Mouse (Mus musculus): ENCODE measurements around the gene Snx29.
"Not testable (repeated sequence)": the region's sequence is repeated elsewhere in the genome, so short reads cannot be mapped to it uniquely, and the experiment has no call there.

Gene Snx29

DNA sequence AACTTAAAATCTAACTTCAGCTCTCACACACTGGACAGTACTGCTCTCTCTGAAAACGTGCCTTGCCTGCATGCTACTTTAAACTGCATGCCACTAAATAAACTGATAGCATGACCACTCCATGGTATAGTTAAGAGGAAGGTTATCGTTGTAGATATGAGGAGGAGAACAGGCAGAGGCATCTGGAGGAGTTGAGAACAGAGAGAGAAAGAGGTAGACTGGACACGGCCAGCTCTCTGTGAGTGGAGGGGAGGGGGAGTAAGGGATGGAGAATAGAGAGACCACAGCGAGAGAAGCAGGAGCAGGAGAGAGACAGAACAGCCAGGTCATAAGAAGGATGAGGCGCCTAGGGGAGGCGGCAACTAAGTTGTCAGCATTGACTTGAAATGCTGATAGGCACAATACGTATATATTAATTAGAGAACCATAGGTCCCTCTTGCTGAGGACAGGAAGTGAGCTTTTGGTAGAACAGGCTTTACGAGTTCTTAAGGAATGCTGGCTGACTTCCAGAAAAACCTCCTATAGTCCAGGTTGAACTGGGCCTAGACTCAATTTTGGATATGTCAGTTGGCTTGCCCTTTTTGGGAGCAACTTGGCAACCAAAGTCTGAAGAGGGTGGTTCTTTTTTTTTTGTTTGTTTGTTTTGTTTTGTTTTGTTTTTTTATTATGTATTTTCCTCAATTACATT is 85.4 kb downstream of the Snx29 start:
- DNase-seq (ENCODE audit: low read depth, low spot score), result no peak

- DNase-seq (ENCODE audit: low read depth, low spot score), result no peak
Measured at GRCm38 (mm10) chr16:11408726-11409125, 86.0 kb downstream of the Snx29 start.

GRCm38 (mm10) chr16:11414631-11415030 is 91.9 kb downstream of the Snx29 start:
- no peak for DNase-seq (ENCODE audit: low read depth, low spot score)

DNA sequence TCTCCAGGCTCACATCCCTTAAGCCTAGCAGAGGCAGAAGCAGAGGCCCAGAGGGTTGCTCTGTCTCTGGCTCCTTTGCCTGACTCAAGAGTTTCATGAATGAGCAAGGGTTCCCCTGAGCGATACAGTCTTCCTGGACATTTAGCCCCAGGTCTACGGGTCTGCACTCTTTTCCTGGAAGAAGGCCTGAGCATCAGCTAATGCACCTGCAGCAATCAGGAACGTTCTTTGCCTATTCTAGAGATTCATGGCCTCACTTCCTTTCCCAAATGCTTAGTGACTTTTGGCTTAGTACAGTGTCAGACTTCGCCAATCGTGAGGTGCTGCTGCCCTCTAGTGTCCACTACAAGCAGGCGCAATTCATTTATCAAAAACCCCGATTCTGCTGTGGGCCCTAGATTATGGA is 95.5 kb downstream of the Snx29 start:
- no peak for DNase-seq (ENCODE audit: low read depth, low spot score)

GRCm38 (mm10) chr16:11420311-11421080 is 97.8 kb downstream of the Snx29 start:
- no peak for DNase-seq (ENCODE audit: low read depth, low spot score)

DNA sequence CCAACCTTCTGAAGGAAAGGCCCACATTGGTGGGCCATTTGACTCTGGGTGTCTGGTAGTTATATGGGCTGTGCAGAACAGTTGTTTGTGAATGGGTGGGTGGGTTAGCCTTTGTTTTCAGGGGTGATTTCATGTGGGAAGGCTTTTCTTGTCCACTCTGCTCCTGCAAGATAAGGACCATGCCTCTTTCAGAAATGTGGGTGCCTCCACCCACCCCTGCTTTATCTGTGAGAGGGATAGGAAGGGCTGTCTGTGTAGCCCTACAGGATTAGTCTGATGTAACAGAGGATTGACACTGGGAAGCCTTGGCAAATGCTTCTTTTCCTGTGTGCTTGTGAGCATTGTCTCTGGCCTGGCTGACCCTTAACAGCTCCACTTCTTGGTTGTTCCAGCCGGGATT is 99.5 kb downstream of the Snx29 start:
- no peak for DNase-seq (ENCODE audit: low read depth, low spot score)

DNA sequence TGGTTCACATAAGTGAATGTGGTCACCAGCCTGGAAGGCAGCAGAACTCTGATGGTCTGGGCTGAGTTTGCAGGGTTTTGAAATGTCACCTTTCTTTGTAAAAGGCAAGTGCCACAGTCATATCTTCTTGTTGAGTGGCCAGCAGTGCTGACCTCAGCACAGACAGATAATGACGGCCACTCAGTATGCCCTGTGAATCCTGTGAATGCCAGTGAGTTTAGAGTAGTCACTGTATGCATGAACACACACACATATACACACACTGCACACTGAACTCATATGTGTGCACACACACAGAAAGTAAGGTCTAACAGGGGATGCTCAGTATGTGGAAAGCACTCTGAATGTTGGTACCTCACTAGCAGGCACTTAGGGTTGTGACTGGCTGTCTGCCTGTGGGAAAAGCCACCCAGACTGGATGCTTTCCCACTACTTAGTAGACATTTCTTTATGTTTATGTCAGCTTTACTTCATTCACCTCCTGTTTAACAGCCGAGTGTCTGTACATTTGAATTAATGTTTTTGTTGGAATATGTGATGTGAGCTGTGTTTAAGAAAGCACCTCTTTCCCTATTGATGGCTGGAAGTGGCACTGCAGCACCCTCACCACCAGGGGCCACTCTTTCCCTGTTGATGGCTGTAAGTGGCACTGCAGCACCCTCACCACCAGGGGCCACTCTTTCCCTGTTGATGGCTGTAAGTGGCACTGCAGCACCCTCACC is 100.3 kb downstream of the Snx29 start:
- DNase-seq (ENCODE audit: low read depth, low spot score), result no peak

DNA sequence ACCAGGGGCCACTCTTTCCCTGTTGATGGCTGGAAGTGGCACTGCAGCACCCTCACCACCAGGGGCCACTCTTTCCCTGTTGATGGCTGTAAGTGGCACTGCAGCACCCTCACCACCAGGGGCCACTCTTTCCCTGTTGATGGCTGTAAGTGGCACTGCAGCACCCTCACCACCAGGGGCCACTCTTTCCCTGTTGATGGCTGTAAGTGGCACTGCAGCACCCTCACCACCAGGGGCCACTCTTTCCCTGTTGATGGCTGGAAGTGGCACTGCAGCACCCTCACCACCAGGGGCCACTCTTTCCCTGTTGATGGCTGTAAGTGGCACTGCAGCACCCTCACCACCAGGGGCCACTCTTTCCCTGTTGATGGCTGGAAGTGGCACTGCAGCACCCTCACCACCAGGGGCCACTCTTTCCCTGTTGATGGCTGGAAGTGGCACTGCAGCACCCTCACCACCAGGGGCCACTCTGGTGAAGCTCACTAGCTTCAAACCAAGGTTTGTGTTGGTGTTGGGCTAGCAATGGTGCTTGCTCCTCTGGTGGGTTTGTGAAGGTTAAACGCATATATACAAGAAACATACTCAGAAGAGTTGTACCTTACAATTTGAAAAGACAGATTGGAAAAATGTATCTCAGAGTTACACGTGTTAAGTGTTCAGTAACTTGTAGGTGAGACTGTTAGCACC is 101.0 kb downstream of the Snx29 start:
- DNase-seq (ENCODE audit: low read depth, low spot score), result not testable (repeated sequence)

DNA sequence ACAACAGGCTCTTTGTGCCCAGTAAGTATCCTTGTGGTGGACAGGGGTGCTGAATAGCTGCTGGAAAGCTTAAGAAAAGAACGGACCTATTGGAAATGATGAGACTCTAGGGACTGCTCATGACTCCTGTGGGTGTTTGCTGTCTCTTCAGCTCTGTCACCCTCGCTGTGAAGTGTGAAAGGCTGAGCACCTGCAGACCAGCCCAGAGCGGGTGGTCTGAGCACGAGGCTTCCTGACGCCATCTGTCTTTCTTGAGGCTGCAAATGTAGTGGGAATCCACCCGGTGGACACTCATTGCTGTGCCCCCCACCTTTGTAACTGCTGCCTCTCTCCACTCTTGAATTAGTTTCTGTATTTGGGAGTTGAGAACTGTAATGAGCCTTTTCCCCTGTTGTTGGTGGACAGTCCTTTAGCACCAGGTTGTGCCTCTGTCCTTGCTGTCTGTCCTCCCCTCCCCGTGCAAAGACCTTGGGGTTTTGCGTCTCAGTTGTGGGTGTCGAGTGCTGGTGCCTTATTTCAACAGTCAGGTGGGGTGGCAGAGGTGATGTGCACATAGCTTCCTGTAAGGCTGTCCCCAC is 101.9 kb downstream of the Snx29 start:
- DNase-seq (ENCODE audit: low read depth, low spot score), result no peak

DNA sequence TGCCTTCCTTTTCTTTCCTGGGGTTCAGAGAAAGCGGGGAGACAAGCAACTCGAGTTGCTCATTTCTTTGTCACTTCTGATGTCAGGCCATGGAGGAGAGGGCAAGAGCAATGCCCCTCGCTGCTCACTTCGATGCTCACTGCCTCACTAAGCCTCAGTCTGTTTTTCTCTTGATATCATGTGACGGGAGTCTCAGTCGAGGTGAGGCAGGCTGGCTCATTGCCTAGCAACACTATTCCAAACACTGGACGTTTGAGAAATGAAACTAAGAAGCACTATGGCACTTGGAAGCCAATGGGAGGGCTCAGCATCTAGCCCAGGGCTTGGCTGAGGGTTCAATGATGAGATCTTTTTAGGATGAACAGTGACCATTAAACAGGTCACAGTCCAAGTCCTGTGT is 102.6 kb downstream of the Snx29 start:
- no peak for DNase-seq (ENCODE audit: low read depth, low spot score)

- no peak for DNase-seq (ENCODE audit: low read depth, low spot score)
Measured at GRCm38 (mm10) chr16:11426810-11427537, 104.3 kb downstream of the Snx29 start.

DNA sequence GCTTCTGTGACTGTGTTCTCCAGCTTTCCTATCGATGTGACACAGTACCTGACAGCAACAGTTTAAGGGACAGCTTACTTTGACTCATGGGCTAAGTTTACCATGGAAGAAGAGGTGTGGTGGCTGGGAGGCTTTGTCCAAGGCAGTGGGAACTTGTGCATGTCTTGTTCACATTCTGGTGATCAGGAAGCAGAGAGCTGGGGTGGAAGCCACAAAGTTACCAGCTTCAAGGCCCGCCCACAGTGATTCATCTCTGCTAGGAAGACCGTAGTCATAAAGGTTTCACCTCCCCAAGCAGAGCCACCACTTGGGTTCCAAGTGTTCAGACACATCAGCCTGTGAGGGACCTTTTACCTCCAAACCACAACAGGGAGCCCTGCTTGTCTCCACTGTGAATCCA is 107.1 kb downstream of the Snx29 start:
- no peak for DNase-seq (ENCODE audit: low read depth, low spot score)

DNA sequence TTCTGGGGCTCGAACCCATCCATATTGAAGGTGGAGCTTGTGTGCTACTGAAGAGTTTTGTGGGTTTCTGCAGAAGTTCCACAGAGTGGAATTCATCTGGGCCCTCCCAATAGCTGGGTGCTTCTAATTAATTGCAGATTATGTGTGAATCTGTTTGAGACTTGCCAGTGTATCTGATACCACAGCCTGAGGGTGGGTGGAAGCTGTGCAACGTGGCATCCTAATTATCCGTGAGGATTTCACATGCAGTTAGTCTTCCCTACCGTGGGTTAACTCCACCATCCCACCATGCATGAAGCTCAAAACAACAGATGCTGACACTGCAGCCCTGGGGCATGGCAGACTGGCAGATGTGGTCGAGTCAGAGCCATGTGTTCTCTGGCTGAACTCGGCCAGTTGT is 107.8 kb downstream of the Snx29 start:
- no peak for DNase-seq (ENCODE audit: low read depth, low spot score)

DNA sequence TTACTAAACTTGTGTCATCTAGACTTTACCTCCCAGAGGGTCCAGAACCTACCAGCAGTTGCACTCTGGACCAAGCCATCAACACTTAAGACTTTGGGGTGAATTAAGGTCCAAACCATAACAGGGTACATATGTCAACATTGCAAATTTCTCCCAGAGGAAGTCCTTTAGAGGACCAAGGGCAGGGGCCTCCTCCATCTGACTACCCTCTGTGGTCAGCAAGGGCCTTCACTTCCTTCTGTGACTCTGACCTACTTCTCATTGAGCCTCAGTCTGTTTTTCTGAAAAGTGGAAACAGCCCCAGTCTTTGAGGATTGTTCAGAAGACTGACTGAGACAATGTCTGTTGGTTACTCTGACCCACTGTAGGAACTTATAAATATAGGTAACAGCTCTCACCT is 111.1 kb downstream of the Snx29 start:
- DNase-seq (ENCODE audit: low read depth, low spot score), result no peak

DNA sequence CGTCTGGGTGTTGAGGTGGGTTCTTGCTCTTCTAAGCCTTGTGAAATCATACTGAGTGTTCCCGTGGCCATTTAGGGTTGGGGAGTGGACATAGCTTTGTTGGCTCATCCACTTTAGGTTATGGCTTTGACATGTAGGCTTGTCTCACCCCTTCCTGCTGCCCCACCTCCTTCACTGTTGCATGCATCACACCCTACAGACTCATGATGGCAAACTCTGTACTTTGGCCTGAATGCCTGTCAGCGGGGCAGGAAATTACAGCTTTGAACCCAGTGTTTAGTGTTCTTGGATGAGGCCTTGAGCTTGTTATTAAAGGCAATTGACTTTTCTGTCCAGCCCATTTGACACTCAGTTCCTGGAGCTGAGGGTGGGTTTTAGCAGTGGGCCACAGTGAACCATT is 114.9 kb downstream of the Snx29 start:
- DNase-seq (ENCODE audit: low read depth, low spot score), result no peak

GRCm38 (mm10) chr16:11439417-11439816 is 116.7 kb downstream of the Snx29 start:
- DNase-seq (ENCODE audit: low read depth, low spot score), result no peak

- no peak for DNase-seq (ENCODE audit: low read depth, low spot score)
Measured at GRCm38 (mm10) chr16:11441616-11442015, 118.9 kb downstream of the Snx29 start.

DNA sequence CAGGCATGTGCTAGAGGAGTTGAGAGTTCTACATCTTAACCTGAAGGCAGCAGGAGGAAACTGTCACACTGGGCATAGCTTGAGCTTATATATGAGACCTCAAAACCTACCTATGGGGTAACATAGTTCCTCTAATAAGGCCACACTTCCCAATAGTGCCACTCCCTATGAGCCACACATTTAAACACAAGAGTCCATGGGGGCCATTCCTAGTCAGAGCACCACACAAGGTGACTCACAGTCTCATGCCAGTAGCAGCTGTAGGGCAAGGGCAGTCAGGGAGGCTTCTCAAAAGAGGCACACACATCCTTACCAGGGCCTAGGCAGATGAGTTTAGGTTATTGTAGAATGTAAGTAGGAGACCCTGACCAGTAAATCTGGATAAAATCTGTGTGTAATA is 119.8 kb downstream of the Snx29 start:
- no peak for DNase-seq (ENCODE audit: low read depth, low spot score)

DNA sequence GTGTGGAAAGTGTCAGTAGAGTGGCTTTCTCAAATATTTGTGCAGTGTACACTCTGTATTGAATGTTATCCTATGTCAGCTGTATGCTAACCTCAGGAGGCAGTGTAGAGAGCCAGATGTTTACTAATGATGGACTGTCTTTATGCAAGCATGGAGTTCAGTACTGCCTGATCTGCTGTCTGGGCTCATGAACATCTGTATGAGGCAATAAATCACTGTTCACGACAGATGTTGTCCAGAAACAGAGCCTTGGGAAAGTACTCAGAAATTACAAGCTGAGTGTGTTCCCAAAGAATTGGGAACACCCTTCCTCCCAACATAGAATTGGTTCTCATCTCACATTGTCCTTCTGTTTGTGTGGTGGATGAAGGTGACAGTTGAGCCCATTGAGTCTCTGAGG is 121.9 kb downstream of the Snx29 start:
- no peak for DNase-seq (ENCODE audit: low read depth, low spot score)

DNA sequence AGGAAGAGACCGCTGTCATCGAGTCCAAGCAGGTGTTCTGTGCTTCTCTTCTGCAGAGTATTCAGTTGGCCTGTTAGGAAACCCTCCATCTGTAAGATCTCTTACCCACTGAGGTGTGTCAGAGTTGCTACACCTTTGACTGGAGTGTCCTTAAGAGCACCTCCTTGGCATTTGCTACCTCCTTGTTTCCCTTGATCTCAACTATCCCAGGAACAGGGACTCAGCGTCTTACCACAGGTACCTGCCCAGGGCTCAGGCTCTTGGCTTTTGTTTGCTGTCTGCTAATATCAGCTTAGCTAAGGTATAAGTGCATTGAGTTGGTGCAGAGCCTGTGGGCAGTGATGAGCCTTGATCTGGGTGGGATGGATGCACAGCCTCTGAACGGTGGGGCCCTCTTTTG is 124.3 kb downstream of the Snx29 start:
- no peak for DNase-seq (ENCODE audit: low read depth, low spot score)

DNA sequence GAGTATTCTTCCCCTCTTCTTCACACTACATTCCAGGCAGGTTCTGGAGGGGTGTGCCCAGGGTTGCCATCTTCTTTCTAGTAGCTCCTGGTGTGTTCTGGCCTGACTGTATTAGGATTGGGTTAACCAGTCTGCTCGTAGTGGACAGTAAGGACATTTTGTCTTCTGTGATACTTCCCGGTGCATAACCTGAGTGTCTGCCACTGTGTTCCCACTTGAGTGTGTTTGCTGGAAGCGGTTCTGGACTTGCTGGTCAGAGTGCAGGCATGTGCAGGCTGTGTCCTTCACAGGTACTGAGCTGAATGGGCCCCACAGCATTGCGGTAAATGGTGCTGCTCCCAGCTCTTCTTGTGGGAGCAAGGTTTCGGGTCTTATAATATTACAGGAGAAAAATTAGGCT is 125.2 kb downstream of the Snx29 start:
- DNase-seq (ENCODE audit: low read depth, low spot score), result no peak

Measured in WW6 (cell line).